Mouse (Mus musculus) bone marrow macrophage, adult 2 months (primary cell): ENCODE results near the gene Myl12a. TPM values are rescaled to one million over a fixed set of nuclear protein-coding genes. Genes with fewer than 3 reads are reported as not detected.

Experiments used
- H3K27ac ChIP-seq: 2 replicates; pipeline ENCODE4 v1.5.1; 2012; ENCODE audit warnings: low read depth, low read length; ENCODE audit not compliant: insufficient read depth
- H3K4me1 ChIP-seq: 2 replicates; pipeline ENCODE4 v1.6.1; 2012; ENCODE audit warnings: low read length; ENCODE audit not compliant: control insufficient read depth, insufficient read depth
- H3K4me3 ChIP-seq: 2 replicates; pipeline ENCODE4 v1.5.1; 2012; ENCODE audit warnings: mild to moderate bottlenecking, low read length, moderate library complexity; ENCODE audit not compliant: insufficient read depth
- CTCF ChIP-seq: IDR thresholded peaks from 2 replicates; pipeline ENCODE4 v1.5.1; 2012; ENCODE audit warnings: low read depth, mild to moderate bottlenecking, low read length, moderate library complexity
- POLR2A ChIP-seq: IDR thresholded peaks from 2 replicates; pipeline ENCODE4 v1.6.1; 2012; ENCODE audit warnings: mild to moderate bottlenecking, low read depth, low read length, borderline replicate concordance
- polyA plus RNA-seq: library from polyadenylated mRNA; stranded (reverse); fragments of >200 nt; gene quantifications from 2 replicates; pipeline ENCODE4 v1.2.4, GENCODE M21; 2012; ENCODE audit not compliant: missing spikeins, insufficient read depth, insufficient read length

The Myl12a gene
- polyA plus RNA-seq, 1 experiment, result 277 TPM

DNA sequence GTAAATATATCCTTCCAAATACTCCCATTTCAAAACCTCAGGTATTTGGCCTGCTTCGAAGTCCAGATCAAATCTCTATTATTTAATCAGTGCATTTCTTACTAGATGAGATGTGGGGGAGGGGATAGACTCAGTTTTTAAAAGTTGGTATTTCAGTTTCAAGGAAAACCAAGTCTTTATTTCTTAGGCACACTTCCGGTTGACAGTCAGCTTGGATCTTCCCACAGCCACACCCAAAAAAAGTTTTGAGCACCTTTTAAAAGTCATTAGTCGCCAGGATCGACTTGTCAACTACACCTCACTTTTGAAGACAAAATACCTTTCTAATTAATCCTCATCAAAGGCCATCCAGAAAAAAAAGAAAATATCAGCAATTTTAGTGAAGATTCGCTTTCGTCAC, 1.6 kb downstream of the Myl12a start:
- no peak overlapping the region for H3K27ac ChIP-seq
- peak overlapping the region; percentile 67 for H3K4me3 ChIP-seq
- H3K4me1 ChIP-seq, result peaks cover 29% of the 10 kb centered on the region
- TF ChIP-seq CTCF (no peak), POLR2A (no peak)

DNA sequence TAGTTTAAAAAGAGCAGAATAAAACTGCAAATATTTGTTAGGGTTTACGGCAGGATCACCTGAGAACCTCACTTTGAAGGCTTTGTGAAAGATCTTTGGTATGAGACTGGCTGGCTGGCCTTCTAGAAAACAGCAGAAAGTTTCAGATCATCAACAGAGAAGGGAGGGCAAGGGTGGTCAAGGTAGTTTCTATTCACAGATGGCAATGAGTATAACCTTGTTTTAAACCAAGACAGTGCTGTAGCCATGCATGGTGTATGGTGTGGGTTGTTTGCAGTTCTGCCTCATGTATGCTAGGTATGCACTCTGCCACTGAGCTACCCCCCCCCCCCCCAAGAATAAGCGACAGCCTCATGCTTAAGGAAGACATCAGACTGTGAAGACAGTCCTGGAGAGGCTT, 2.4 kb downstream of the Myl12a start:
- TF ChIP-seq POLR2A, result no peak
- no peak for TF ChIP-seq CTCF
- Histone ChIP-seq H3K4me1 (peaks cover 29% of the 10 kb centered on the region), H3K27ac (no peak overlapping the region), H3K4me3 (peak overlapping the region; percentile 32; the same call in 1 of the 2 replicates)

DNA sequence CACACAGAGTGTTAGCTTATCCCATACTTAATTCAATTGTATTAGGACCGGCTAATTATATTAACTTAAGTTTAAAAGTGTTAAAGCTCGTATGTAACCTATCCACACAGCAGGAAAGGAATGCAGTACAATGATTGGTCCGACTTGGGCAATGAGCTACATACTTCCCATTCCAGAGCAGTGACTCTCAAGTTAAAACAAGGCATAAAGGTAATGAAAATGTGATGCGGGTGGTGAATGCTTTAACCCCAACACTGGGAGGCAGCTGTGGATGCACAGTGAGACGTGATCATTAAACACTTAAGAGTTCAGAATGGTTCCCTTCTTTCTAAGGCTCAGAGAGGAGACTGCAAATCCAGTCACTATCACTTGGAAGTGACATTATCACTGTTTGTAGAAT, 3.5 kb downstream of the Myl12a start:
- peaks cover 26% of the 10 kb centered on the region for H3K4me1 ChIP-seq
- H3K27ac ChIP-seq, result no peak overlapping the region
- TF ChIP-seq POLR2A (no peak), CTCF (no peak)
- H3K4me3 ChIP-seq, result no peak overlapping the region

DNA sequence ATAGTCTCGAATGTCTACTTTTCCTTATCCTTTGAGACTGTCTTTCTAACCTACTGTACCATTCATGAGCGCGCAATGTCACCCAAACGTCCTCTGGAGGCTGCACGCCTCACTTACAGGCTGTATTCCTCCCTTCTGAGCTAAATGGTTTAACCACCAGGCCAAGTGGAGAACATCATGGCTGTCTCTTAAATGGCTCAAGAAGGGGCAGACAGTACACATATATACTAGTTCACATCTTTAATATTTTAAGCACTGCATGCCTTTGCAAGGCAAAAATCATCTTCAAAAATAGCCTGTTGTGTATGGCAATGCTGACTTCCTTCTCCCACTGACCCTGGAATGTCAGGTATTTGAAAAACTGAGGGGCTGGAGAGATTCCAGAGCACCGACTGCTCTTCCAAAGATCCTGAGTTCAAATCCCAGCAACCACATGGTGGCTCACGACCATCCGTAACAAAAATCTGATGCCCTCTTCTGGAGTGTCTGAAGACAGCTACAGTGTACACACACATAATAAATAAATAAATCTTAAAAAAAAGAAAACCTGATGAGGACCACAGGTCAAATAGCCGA, 4.2 kb downstream of the Myl12a start:
- TF ChIP-seq POLR2A, result no peak
- no peak for TF ChIP-seq CTCF
- Histone ChIP-seq H3K27ac (no peak overlapping the region), H3K4me3 (no peak overlapping the region), H3K4me1 (peaks cover 25% of the 10 kb centered on the region)

DNA sequence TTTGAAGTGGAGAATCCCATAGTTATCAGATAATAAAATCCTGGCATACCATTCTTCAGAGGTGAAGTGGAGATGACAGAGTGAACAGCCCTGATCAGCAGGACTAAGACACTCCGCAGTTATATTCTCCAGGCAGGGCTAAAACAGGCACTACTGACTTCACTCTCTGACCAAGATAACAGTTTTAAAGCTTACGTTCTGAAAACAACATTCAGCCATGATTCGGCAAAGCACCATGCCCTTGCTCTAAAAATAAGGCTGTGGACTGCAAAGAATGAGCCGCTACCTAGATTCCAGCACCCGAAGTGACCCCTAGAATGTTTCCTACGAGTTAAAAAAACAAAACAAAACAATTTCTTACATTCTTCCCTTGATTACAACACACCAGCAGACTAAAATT, 4.8 kb downstream of the Myl12a start:
- Histone ChIP-seq H3K4me3 (no peak overlapping the region), H3K4me1 (peaks cover 21% of the 10 kb centered on the region), H3K27ac (no peak overlapping the region)
- TF ChIP-seq CTCF (no peak), POLR2A (no peak)

DNA sequence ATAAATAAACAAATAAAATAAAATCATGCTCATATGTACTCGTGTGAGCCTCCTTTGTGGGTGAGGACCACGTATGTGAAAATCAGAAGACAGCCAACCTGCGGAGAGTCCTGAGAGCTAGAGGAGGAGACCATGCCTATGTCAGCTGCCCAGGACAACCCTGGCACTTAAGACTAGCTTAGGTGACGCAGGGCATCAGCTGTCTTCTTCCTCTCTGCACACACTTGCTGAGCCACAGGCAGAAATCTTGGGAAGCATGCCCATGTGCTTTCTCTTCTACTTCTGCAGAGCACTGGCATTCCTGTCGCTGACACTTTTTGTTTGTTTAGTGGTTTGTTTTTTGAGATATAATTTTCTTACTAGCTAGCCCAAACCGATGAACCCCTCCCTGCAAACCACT, 7.1 kb downstream of the Myl12a start:
- Histone ChIP-seq H3K27ac (no peak overlapping the region), H3K4me1 (peaks cover 26% of the 10 kb centered on the region), H3K4me3 (no peak overlapping the region)
- no peak for TF ChIP-seq CTCF

DNA sequence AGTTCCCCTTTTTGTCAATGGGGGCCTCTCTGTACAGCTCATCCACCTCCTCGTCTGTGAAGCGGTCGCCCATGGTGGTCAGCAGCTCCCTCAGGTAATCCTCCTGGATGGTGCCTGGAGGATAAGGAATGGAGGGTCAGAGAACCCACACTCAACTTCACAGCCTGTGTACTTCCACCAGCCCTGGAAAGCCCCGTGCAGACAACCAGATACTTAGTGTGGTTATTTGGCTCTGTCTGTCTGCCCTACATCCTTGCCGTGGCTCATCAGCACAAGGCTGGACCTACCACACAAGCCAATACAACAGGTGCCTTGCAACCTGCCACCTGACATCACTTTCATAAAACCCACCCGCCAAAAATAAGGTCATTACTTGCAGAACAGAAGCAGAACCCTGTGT, 8.0 kb downstream of the Myl12a start:
- H3K4me1 ChIP-seq, result peaks cover 19% of the 10 kb centered on the region
- H3K4me3 ChIP-seq, result no peak overlapping the region
- TF ChIP-seq CTCF, result no peak
- no peak for TF ChIP-seq POLR2A
- no peak overlapping the region for H3K27ac ChIP-seq

DNA sequence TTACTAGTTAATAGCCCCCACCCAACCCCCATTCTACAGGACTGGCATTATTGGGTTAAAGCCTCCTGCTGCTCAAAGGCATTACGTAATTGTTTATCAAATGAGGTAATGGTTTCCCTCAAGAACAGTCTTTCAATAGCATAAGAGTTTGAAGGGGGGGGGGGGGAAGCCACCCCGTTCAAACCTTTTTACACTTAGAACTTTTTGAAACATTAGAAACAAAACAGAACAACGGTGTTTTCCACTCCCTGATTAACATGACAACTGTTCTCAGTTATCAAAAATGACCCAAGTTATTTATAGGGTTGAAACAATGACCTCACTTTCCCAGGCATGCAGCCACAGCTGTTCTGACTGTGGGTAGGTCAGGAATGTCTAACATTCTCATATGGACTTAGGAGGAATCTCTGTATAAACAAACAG, 9.3 kb downstream of the Myl12a start:
- H3K27ac ChIP-seq, result no peak overlapping the region
- H3K4me3 ChIP-seq, result no peak overlapping the region
- no peak for TF ChIP-seq CTCF
- TF ChIP-seq POLR2A, result no peak
- H3K4me1 ChIP-seq, result peaks cover 25% of the 10 kb centered on the region

DNA sequence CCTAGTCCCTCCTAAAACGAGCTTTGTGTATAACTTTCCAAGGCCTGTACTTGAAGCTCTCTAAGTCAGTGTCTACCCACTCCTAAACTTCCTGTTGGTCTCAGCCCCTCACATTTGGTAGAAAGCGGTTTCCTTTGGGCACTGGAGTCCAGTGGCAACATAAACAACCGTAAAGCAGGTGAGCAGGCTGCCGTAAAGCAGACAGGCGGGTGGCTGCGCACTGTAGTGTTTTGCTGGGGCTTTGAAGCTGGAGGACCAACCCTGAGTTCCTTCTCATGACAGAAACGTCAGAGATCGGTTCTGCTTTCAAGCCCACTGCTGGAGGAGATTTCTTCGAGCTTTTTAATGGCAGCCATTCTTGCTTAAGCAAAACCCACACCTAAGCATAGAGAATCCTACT, 10.0 kb downstream of the Myl12a start:
- H3K4me1 ChIP-seq, result peaks cover 28% of the 10 kb centered on the region
- TF ChIP-seq POLR2A (no peak), CTCF (no peak)
- H3K27ac ChIP-seq, result no peak overlapping the region
- no peak overlapping the region for H3K4me3 ChIP-seq

DNA sequence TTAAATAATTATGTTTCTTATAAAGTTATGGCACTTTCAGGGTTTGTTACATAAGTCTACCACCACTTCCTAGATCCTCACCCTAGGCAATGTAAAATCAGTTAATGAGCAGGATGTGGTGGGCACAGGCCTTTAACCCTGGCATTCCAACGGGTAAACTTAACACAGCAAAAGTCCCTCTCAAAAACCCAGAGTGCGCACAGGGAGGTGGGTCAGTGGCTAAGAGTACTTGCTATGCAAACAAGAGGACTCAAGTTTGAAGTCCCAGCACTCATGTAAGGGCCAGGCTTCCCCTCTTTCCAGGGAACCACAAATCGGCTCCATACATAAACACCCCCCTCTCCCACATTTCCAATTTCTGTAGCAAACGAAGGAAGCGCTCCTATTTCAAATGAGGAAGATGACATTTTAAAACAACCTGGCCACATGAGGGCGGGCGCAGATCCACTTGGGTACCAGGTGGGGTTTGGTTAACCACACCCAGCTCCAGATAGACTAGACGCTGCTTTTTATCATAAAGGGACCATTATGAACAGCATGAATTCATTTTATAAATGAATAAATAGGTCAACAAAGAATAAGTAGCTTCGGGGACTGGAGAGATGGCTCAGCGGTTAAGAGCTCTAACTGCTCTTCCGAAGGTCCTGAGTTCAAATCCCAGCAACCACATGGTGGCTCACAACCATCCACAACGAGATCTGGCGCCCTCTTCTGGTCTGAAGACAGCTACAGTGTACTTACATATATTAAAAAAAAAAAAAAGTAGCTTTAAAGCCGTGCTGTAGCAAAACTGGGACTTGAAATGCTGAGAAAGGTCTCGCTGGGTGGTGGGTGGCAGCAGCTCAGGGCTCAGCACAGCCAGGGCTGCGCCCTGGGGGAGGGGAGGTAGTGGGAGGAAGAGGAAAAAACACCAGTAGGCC, 10.7 kb downstream of the Myl12a start:
- H3K4me1 ChIP-seq, result peaks cover 31% of the 10 kb centered on the region
- peak; percentile 45 for TF ChIP-seq CTCF
- no peak for TF ChIP-seq POLR2A
- no peak overlapping the region for H3K4me3 ChIP-seq
- H3K27ac ChIP-seq, result no peak overlapping the region
